Mouse (Mus musculus): ENCODE data around the gene Vps8. TPM values are rescaled to one million over a fixed set of nuclear protein-coding genes. Genes with fewer than 3 reads are reported as not detected.

Vps8 gene
- polyA plus RNA-seq, 1 experiment from 2014 or later: 25.6 TPM

- Histone ChIP-seq H3K36me3 (ENCODE audit: poor library complexity, severe bottlenecking) (no peaks in the 10 kb centered on the region), H3K4me3 (no peak overlapping the region), H3K27ac (no peak overlapping the region), H3K27me3 (no peaks in the 10 kb centered on the region), H3K4me2 (no peak overlapping the region), H3K4me1 (0 out of 2 replicates have a peak, but pooled peaks cover 5% of the 10 kb centered on the region), H3K9ac (no peak overlapping the region), H3K9me3 (replicated peaks) (no peaks in the 10 kb centered on the region)
- WGBS: 64% methylated on average over 5 of the region's 5 CpGs
- ATAC-seq: no peak
Observed at GRCm38 (mm10) chr16:21492346-21492745, 69.4 kb downstream of the Vps8 start.

- Histone ChIP-seq H3K4me1 (0 out of 2 replicates have a peak, but pooled peaks cover 5% of the 10 kb centered on the region), H3K9ac (no peak overlapping the region), H3K36me3 (ENCODE audit: poor library complexity, severe bottlenecking) (no peaks in the 10 kb centered on the region), H3K9me3 (replicated peaks) (no peaks in the 10 kb centered on the region), H3K27me3 (no peaks in the 10 kb centered on the region), H3K4me2 (no peak overlapping the region), H3K27ac (no peak overlapping the region), H3K4me3 (no peak overlapping the region)
- ATAC-seq: no peak
- WGBS: 30% methylated on average over 2 of the region's 2 CpGs
Observed at GRCm38 (mm10) chr16:21492894-21493293, 70.0 kb downstream of the Vps8 start.

- Histone ChIP-seq H3K9ac (no peak overlapping the region), H3K4me3 (no peak overlapping the region), H3K27me3 (no peaks in the 10 kb centered on the region), H3K36me3 (ENCODE audit: poor library complexity, severe bottlenecking) (no peaks in the 10 kb centered on the region), H3K4me2 (no peak overlapping the region), H3K27ac (no peak overlapping the region), H3K4me1 (0 out of 2 replicates have a peak, but pooled peaks cover 5% of the 10 kb centered on the region), H3K9me3 (replicated peaks) (no peaks in the 10 kb centered on the region)
- 92% methylated on average over 6 of the region's 6 CpGs for WGBS
- no peak for ATAC-seq
Observed at GRCm38 (mm10) chr16:21494681-21495080, 71.8 kb downstream of the Vps8 start.

- Histone ChIP-seq H3K27ac (no peak overlapping the region), H3K9me3 (replicated peaks) (no peaks in the 10 kb centered on the region), H3K4me3 (no peak overlapping the region), H3K27me3 (no peaks in the 10 kb centered on the region), H3K4me2 (no peak overlapping the region), H3K4me1 (0 out of 2 replicates have a peak, but pooled peaks cover 5% of the 10 kb centered on the region), H3K36me3 (ENCODE audit: poor library complexity, severe bottlenecking) (peaks cover 6% of the 10 kb centered on the region; the same call in 1 of the 2 replicates), H3K9ac (no peak overlapping the region)
- WGBS: 93% methylated on average over 9 of the region's 9 CpGs
- ATAC-seq: no peak
Observed at GRCm38 (mm10) chr16:21496799-21497198, 73.9 kb downstream of the Vps8 start.

GRCm38 (mm10) chr16:21497627-21498026, 74.7 kb downstream of the Vps8 start:
- no peaks in the 10 kb centered on the region for H3K9me3 ChIP-seq (replicated peaks)
- no peak overlapping the region for H3K9ac ChIP-seq
- no peak overlapping the region for H3K27ac ChIP-seq
- 70% methylated on average over 3 of the region's 3 CpGs for WGBS
- peaks cover 9% of the 10 kb centered on the region; the same call in 1 of the 2 replicates for H3K36me3 ChIP-seq (ENCODE audit: poor library complexity, severe bottlenecking)
- no peak for ATAC-seq
- H3K4me2 ChIP-seq: no peak overlapping the region
- 0 out of 2 replicates have a peak, but pooled peaks cover 5% of the 10 kb centered on the region for H3K4me1 ChIP-seq
- H3K27me3 ChIP-seq: no peaks in the 10 kb centered on the region
- no peak overlapping the region for H3K4me3 ChIP-seq

- 92% methylated on average over 4 of the region's 4 CpGs for WGBS
- no peak for ATAC-seq
- no peaks in the 10 kb centered on the region for H3K27me3 ChIP-seq
- no peaks in the 10 kb centered on the region for H3K9me3 ChIP-seq (replicated peaks)
- no peak overlapping the region for H3K4me2 ChIP-seq
- no peak overlapping the region for H3K4me3 ChIP-seq
- no peaks in the 10 kb centered on the region for H3K4me1 ChIP-seq
- peaks cover 9% of the 10 kb centered on the region; the same call in 1 of the 2 replicates for H3K36me3 ChIP-seq (ENCODE audit: poor library complexity, severe bottlenecking)
- no peak overlapping the region for H3K9ac ChIP-seq
- no peak overlapping the region for H3K27ac ChIP-seq
Observed at GRCm38 (mm10) chr16:21498984-21499383, 76.1 kb downstream of the Vps8 start.

GRCm38 (mm10) chr16:21499656-21500055, 76.7 kb downstream of the Vps8 start:
- H3K27ac ChIP-seq: no peak overlapping the region
- peaks cover 9% of the 10 kb centered on the region; the same call in 1 of the 2 replicates for H3K36me3 ChIP-seq (ENCODE audit: poor library complexity, severe bottlenecking)
- no peaks in the 10 kb centered on the region for H3K4me1 ChIP-seq
- no peak overlapping the region for H3K4me3 ChIP-seq
- no peak for ATAC-seq
- no peak overlapping the region for H3K9ac ChIP-seq
- no peaks in the 10 kb centered on the region for H3K27me3 ChIP-seq
- no peak overlapping the region for H3K4me2 ChIP-seq
- 87% methylated on average over 7 of the region's 7 CpGs for WGBS
- H3K9me3 ChIP-seq (replicated peaks): no peaks in the 10 kb centered on the region

- no peaks in the 10 kb centered on the region for H3K9me3 ChIP-seq (replicated peaks)
- H3K4me1 ChIP-seq: no peaks in the 10 kb centered on the region
- H3K27me3 ChIP-seq: no peaks in the 10 kb centered on the region
- H3K36me3 ChIP-seq (ENCODE audit: poor library complexity, severe bottlenecking): peaks cover 7% of the 10 kb centered on the region; the same call in 1 of the 2 replicates
- H3K27ac ChIP-seq: no peak overlapping the region
- no peak for ATAC-seq
- no peak overlapping the region for H3K4me3 ChIP-seq
- H3K4me2 ChIP-seq: no peak overlapping the region
- WGBS: 91% methylated on average over 9 of the region's 9 CpGs
- H3K9ac ChIP-seq: no peak overlapping the region
Observed at GRCm38 (mm10) chr16:21518833-21519232, 95.9 kb downstream of the Vps8 start.

- no peaks in the 10 kb centered on the region for H3K4me1 ChIP-seq
Observed at GRCm38 (mm10) chr16:21519785-21520184, 96.9 kb downstream of the Vps8 start.

GRCm38 (mm10) chr16:21523738-21524137, 100.8 kb downstream of the Vps8 start:
- H3K27ac ChIP-seq: no peak overlapping the region
- ATAC-seq: no peak
- H3K4me1 ChIP-seq: no peaks in the 10 kb centered on the region
- peaks cover 9% of the 10 kb centered on the region; the same call in 1 of the 2 replicates for H3K36me3 ChIP-seq (ENCODE audit: poor library complexity, severe bottlenecking)
- H3K27me3 ChIP-seq: no peaks in the 10 kb centered on the region
- no peak overlapping the region for H3K4me3 ChIP-seq
- H3K4me2 ChIP-seq: no peak overlapping the region
- H3K9ac ChIP-seq: no peak overlapping the region
- 85% methylated on average over 4 of the region's 4 CpGs for WGBS
- H3K9me3 ChIP-seq (replicated peaks): no peaks in the 10 kb centered on the region

More at GRCm38 (mm10) chr16:21519785-21520184, 96.9 kb downstream of the Vps8 start:
- H3K4me2 ChIP-seq: no peak overlapping the region
- H3K4me3 ChIP-seq: no peak overlapping the region
- no peak overlapping the region for H3K9ac ChIP-seq
- no peak overlapping the region for H3K27ac ChIP-seq
- no peaks in the 10 kb centered on the region for H3K27me3 ChIP-seq
- H3K36me3 ChIP-seq (ENCODE audit: poor library complexity, severe bottlenecking): peaks cover 5% of the 10 kb centered on the region; the same call in 1 of the 2 replicates
- no peaks in the 10 kb centered on the region for H3K9me3 ChIP-seq (replicated peaks)
- ATAC-seq: no peak

- no peaks in the 10 kb centered on the region for H3K9me3 ChIP-seq (replicated peaks)
- H3K4me3 ChIP-seq: no peak overlapping the region
- H3K9ac ChIP-seq: no peak overlapping the region
- no peaks in the 10 kb centered on the region for H3K27me3 ChIP-seq
- H3K4me1 ChIP-seq: no peaks in the 10 kb centered on the region
- no peak overlapping the region for H3K27ac ChIP-seq
- peaks cover 11% of the 10 kb centered on the region; the same call in 1 of the 2 replicates for H3K36me3 ChIP-seq (ENCODE audit: poor library complexity, severe bottlenecking)
- no peak overlapping the region for H3K4me2 ChIP-seq
- WGBS: 91% methylated on average over 1 of the region's 1 CpGs
- ATAC-seq: no peak
Observed at GRCm38 (mm10) chr16:21525376-21525775, 102.5 kb downstream of the Vps8 start.

- no peaks in the 10 kb centered on the region for H3K27me3 ChIP-seq
- peaks cover 11% of the 10 kb centered on the region; the same call in 1 of the 2 replicates for H3K36me3 ChIP-seq (ENCODE audit: poor library complexity, severe bottlenecking)
- no peak overlapping the region for H3K4me3 ChIP-seq
- H3K4me2 ChIP-seq: no peak overlapping the region
- ATAC-seq: no peak
- H3K9ac ChIP-seq: no peak overlapping the region
- H3K27ac ChIP-seq: no peak overlapping the region
- WGBS: 89% methylated on average over 10 of the region's 10 CpGs
- no peaks in the 10 kb centered on the region for H3K9me3 ChIP-seq (replicated peaks)
- H3K4me1 ChIP-seq: no peaks in the 10 kb centered on the region
Observed at GRCm38 (mm10) chr16:21527271-21528007, 104.5 kb downstream of the Vps8 start.

Measured in forebrain, embryonic 13.5 days (tissue).